Mouse (Mus musculus) heart, adult 2 months (tissue): ENCODE results near the gene Tmcc2.

Source experiments
- CTCF ChIP-seq: fragments of 200-600 bp; IDR thresholded peaks from 2 replicates; pipeline ENCODE4 v1.8.1; 2022; ENCODE audit warnings: antibody characterized with exemption, mild to moderate bottlenecking, moderate library complexity
- POLR2A ChIP-seq: fragments of 200-500 bp; IDR thresholded peaks from 2 replicates; pipeline ENCODE4 v1.6.1; 2011; ENCODE audit warnings: mild to moderate bottlenecking, low read depth, low read length, control low read depth; ENCODE audit not compliant: insufficient read depth

DNA sequence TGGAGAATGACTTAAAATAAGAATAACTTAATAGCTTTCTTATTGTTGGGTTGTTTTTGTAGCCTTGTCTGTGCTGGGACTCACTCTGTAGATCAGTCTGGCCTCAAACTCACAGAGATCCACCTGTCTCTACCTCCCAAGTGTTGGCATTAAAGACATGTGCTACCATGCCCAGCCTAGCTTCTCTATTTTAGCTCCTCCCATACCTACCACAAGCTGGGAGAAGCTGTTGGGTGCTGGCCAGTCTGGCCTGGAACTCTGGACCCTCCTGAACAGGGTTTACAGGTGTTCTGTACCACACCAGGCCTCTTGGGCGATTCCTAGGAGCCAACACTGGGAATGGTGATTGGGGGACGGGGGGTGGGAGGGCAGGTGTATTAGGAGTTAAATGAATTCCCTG is 47.9 kb downstream of the Tmcc2 start:
- no peak for TF ChIP-seq CTCF
- no peak for TF ChIP-seq POLR2A
